ENCODE assay signal across 9 mouse cellular contexts in the genomic region with DNA sequence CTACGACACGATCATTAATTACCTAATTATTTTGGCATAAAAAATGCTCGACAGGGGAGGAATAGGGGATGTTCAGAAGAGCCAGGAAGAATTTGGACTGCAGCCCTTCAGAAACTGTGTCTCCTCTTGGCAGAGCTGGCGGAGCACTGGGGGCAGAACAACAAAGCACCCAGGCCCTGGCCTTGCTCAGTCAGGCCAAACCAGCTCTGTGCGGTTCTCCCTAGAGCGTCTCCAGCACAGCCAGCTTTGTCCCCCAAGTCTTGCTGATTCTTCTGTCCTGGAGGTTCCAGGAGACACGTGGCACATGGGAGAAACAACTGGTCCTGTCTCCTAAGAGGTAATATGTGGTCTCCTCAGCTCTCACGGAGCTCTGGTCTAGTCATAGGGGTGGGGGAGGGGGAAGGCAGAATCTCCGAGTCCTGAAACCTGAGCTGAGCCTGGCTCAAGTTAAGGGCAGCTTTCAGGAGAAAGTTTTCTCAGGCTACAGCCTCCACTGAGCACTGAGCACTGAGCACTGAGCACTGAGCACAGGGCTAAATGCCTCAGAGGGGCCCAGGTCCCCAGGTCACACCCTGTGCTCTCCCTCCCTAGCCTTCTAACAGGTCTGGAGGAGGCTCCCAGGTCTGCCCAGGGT. TPM values are rescaled to one million over a fixed set of nuclear protein-coding genes. Genes with fewer than 3 reads are reported as not detected.
DNase-seq lines count a peak whose midpoint lies in the region; ATAC-seq and TF ChIP-seq lines count a peak whose summit lies in the region.
"Had no signal": no experiment of that assay in that cellular context is flagged by ENCODE, and none has a peak within 500 bp of the region (broad histone marks: within the 10 kb centered on the region; RNA-seq: fewer than 3 reads in every experiment).

No protein-coding gene starts in this region.

- H3K27me3 ChIP-seq in heart, embryonic 15.5 days: no peaks in the 10 kb centered on the region
- no peaks in the 10 kb centered on the region for H3K27me3 ChIP-seq in embryonic facial prominence, embryonic 11.5 days (ENCODE audit: control insufficient read depth, insufficient read depth, low read length)
- no peaks in the 10 kb centered on the region for H3K27me3 ChIP-seq in intestine, postnatal 0 days (replicated peaks; ENCODE audit: control insufficient read depth, insufficient read depth, low read length)
- H3K27me3 ChIP-seq in midbrain, embryonic 14.5 days (ENCODE audit: control insufficient read depth, insufficient read depth, low read length): no peaks in the 10 kb centered on the region

- H3K4me2 ChIP-seq in heart, embryonic 15.5 days: no peak overlapping the region
- no peak overlapping the region for H3K4me2 ChIP-seq in embryonic facial prominence, embryonic 11.5 days (ENCODE audit: low read depth, low read length)
- no peak overlapping the region for H3K4me2 ChIP-seq in intestine, postnatal 0 days (replicated peaks; ENCODE audit: low read depth)
- no peak overlapping the region for H3K4me2 ChIP-seq in midbrain, embryonic 14.5 days (ENCODE audit: low read length)

- peaks cover 32% of the 10 kb centered on the region for H3K4me1 ChIP-seq in heart, embryonic 15.5 days (replicated peaks)
- peaks cover 12% of the 10 kb centered on the region for H3K4me1 ChIP-seq in embryonic facial prominence, embryonic 11.5 days (ENCODE audit: control insufficient read depth, insufficient read depth, low read length)
- H3K4me1 ChIP-seq in intestine, postnatal 0 days (replicated peaks; ENCODE audit: control insufficient read depth, insufficient read depth, low read length): no peaks in the 10 kb centered on the region
- peaks cover 48% of the 10 kb centered on the region for H3K4me1 ChIP-seq in midbrain, embryonic 14.5 days (ENCODE audit: control insufficient read depth, insufficient read depth, low read length)

- intact Hi-C loops in heart, postnatal 14 days (cut with DNase I): no loop called here

- no peak overlapping the region for H3K9ac ChIP-seq in heart, embryonic 15.5 days
- H3K9ac ChIP-seq in embryonic facial prominence, embryonic 11.5 days (replicated peaks; ENCODE audit: low read length): no peak overlapping the region
- no peak overlapping the region for H3K9ac ChIP-seq in intestine, postnatal 0 days (ENCODE audit: low read depth, low read length)
- no peak overlapping the region for H3K9ac ChIP-seq in midbrain, embryonic 14.5 days (replicated peaks; ENCODE audit: low read length)

- ATAC-seq in heart, embryonic 15.5 days (replicated peaks; ENCODE audit: insufficient number of reproducible peaks, insufficient read depth, low FRiP score, low read depth): no peak
- ATAC-seq in embryonic facial prominence, embryonic 11.5 days (replicated peaks; ENCODE audit: insufficient number of reproducible peaks, low FRiP score, low TSS enrichment, low read depth): peak; percentile 78
- ATAC-seq in intestine, postnatal 0 days: 0 out of 2 replicates have a peak, but pooled peaks have one; percentile 8
- no peak for ATAC-seq in midbrain, embryonic 14.5 days (ENCODE audit: low FRiP score, low TSS enrichment)
- no peak for ATAC-seq in erythroblast, adult 5-6 weeks (replicated peaks; ENCODE audit: low FRiP score, poor library complexity, severe bottlenecking)

- TF ChIP-seq CTCF in intestine, postnatal 0 days (IDR thresholded peaks at IDR 0.05; ENCODE audit: low read depth): no peak

- no peak for DNase-seq in heart, postnatal 14 days
- DNase-seq in embryonic facial prominence, embryonic 11.5 days (ENCODE audit: low spot score): peak; percentile 83
- DNase-seq in midbrain, embryonic 14.5 days: no peak
- DNase-seq in thymus, adult 18-20 months: no peak
- DNase-seq in heart, adult 18-20 months: no peak

- H3K27ac ChIP-seq in heart, embryonic 15.5 days: peak overlapping the region; percentile 12; the same call in 1 of the 2 replicates
- no peak overlapping the region for H3K27ac ChIP-seq in embryonic facial prominence, embryonic 11.5 days (replicated peaks; ENCODE audit: low read depth, low read length)
- 0 out of 2 replicates have a peak overlapping the region, but pooled peaks have one; percentile 1 for H3K27ac ChIP-seq in intestine, postnatal 0 days (ENCODE audit: low read depth, low read length)
- H3K27ac ChIP-seq in midbrain, embryonic 14.5 days (replicated peaks; ENCODE audit: low read depth, low read length): peak overlapping the region; percentile 86; the same call in 1 of the 2 replicates

- H3K36me3 ChIP-seq in heart, embryonic 15.5 days: no peaks in the 10 kb centered on the region
- no peaks in the 10 kb centered on the region for H3K36me3 ChIP-seq in embryonic facial prominence, embryonic 11.5 days (replicated peaks; ENCODE audit: control insufficient read depth, insufficient read depth, low read depth, low read length)
- H3K36me3 ChIP-seq in intestine, postnatal 0 days (ENCODE audit: control insufficient read depth, insufficient read depth): no peaks in the 10 kb centered on the region
- H3K36me3 ChIP-seq in midbrain, embryonic 14.5 days (ENCODE audit: control insufficient read depth, insufficient read depth, low read length): no peaks in the 10 kb centered on the region
- H3K36me3 ChIP-seq: G1E had no signal

- H3K4me3 ChIP-seq in heart, embryonic 15.5 days: no peak overlapping the region
- no peak overlapping the region for H3K4me3 ChIP-seq in embryonic facial prominence, embryonic 11.5 days (ENCODE audit: low read depth, low read length)
- H3K4me3 ChIP-seq in intestine, postnatal 0 days (ENCODE audit: low read depth, low read length): no peak overlapping the region
- no peak overlapping the region for H3K4me3 ChIP-seq in midbrain, embryonic 14.5 days (replicated peaks; ENCODE audit: low read depth, low read length)

- H3K9me3 ChIP-seq in heart, embryonic 15.5 days (replicated peaks): no peaks in the 10 kb centered on the region
- no peaks in the 10 kb centered on the region for H3K9me3 ChIP-seq in embryonic facial prominence, embryonic 11.5 days (replicated peaks; ENCODE audit: control insufficient read depth, low read length)
- no peaks in the 10 kb centered on the region for H3K9me3 ChIP-seq in intestine, postnatal 0 days (ENCODE audit: control insufficient read depth)
- no peaks in the 10 kb centered on the region for H3K9me3 ChIP-seq in midbrain, embryonic 14.5 days (ENCODE audit: control insufficient read depth, low read length)
- H3K9me3 ChIP-seq: G1E had no signal

- WGBS in heart, embryonic 15.5 days: 52% methylated on average over 9 of the region's 9 CpGs
- WGBS in embryonic facial prominence, embryonic 11.5 days: 27% methylated on average over 9 of the region's 9 CpGs
- 57% methylated on average over 9 of the region's 9 CpGs for WGBS in intestine, postnatal 0 days
- 46% methylated on average over 9 of the region's 9 CpGs for WGBS in midbrain, embryonic 14.5 days

RNA-seq across cellular contexts. Expression of a gene that starts 43.2 kb away (rescaled TPM):
- 20.7 and 27.8 TPM in 2 replicates for polyA plus RNA-seq in heart, embryonic 15.5 days (2015; fragmentation: Nextera tagmentation; extraction: Ambion mirVana)
- total RNA-seq in heart, postnatal 14 days (2021): 10 to 100 TPM; 25.9 to 34.5 TPM
- polyA plus RNA-seq in embryonic facial prominence, embryonic 11.5 days (2014; fragmentation: Nextera tagmentation; extraction: Ambion mirVana): 11.9 and 13.4 TPM in 2 replicates
- 3.4 and 5.4 TPM in 2 replicates for polyA plus RNA-seq in intestine, postnatal 0 days (2015; fragmentation: Nextera tagmentation; extraction: Ambion mirVana)
- 48.2 and 56.3 TPM in 2 replicates for polyA plus RNA-seq in midbrain, embryonic 14.5 days (2014; fragmentation: Nextera tagmentation; extraction: Ambion mirVana)
- total RNA-seq in erythroblast, adult 5-6 weeks (2015; ENCODE audit: low replicate concordance): 1.5 and 1.7 TPM in 2 replicates
- total RNA-seq in erythroblast, adult 5-6 weeks (2017; ENCODE audit: low replicate concordance): 0.77 and 1.4 TPM in 2 replicates
- total RNA-seq in heart, adult 18-20 months (2021): 10 to 100 TPM; 16.3 to 16.7 TPM
- polyA plus RNA-seq: G1E had no signal

Comparison
In these comparisons a context has a peak if more than half of its experiments do, and no peak if none do; other contexts are left out.
1. ATAC-seq: peak in embryonic facial prominence, embryonic 11.5 days (single experiment) and intestine, postnatal 0 days (single experiment); none in heart, embryonic 15.5 days (single experiment), midbrain, embryonic 14.5 days (single experiment) and erythroblast, adult 5-6 weeks (single experiment).